Mouse (Mus musculus) heart, adult 2 months (tissue): ENCODE measurements around the gene Intu.

Source experiments
- CTCF ChIP-seq: fragments of 200-600 bp; IDR thresholded peaks from 2 replicates; pipeline ENCODE4 v1.8.1; 2022; ENCODE audit warnings: antibody characterized with exemption, mild to moderate bottlenecking, moderate library complexity
- POLR2A ChIP-seq: fragments of 200-500 bp; IDR thresholded peaks from 2 replicates; pipeline ENCODE4 v1.6.1; 2011; ENCODE audit warnings: mild to moderate bottlenecking, low read depth, low read length, control low read depth; ENCODE audit not compliant: insufficient read depth

GRCm38 (mm10) chr3:40655571-40655970 lies 124.5 kb downstream of the Intu start:
- TF ChIP-seq CTCF (no peak), POLR2A (no peak)
